Mouse (Mus musculus): ENCODE data around the gene D930020B18Rik. TPM values are rescaled to one million over a fixed set of nuclear protein-coding genes. Genes with fewer than 3 reads are reported as not detected.

The D930020B18Rik gene
- polyA plus RNA-seq (2015; fragmentation: Nextera tagmentation; extraction: Ambion mirVana): 0.17 and 0.23 TPM in 2 replicates

DNA sequence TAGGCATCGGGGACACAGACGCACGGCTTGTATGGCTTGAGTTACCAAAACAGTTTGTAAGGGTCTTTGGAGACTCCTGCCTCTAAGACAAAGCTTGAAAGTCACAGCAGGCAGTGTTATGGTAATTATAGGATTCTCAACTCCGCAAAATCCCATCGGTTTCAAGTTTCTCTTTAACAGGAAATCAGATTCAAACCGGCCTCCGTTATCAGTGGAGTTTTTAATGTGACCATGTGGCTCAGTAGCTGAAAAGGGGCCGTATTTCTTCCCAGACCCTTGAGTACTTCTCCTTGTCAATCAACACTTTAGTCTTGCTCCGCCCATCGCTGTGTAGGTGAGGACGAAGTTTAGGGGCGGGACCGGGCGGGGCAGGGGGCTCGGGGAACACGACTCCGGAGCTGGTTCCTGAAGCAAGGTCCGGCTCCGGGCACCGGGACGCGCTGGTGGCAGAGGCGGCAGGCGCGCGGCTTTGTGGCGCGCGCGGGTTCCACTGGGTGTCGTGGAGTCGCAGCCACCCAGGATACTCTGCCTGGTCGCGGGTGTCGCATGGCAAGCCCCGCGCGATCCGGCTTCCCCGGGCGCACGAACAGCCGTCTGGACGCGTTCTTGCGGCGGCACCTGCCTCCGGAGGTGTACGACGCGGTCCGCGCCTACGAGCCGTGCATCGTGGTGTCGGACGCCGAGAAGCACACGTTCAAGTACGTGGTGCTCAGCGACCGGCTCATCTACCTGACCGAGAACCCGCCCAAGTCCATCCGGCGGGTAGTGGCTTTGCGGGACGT, at the start of gene D930020B18Rik:
Gene D930020B18Rik, plus strand, starts transcription at position 317 of the 782 bp plus-strand sequence.
- 0 out of 2 replicates have a peak, but pooled peaks have one; percentile 41 for ATAC-seq (ENCODE audit: low FRiP score)
- Histone ChIP-seq H3K4me3 (replicated peaks) (peak within 1 kb of the TSS; percentile 51), H3K4me1 (peaks cover 19% of the 10 kb centered on the region), H3K36me3 (no peaks in the 10 kb centered on the region), H3K27me3 (replicated peaks) (peaks cover 39% of the 10 kb centered on the region), H3K4me2 (peak within 1 kb of the TSS; percentile 98), H3K9me3 (replicated peaks) (no peaks in the 10 kb centered on the region), H3K9ac (replicated peaks) (peak within 1 kb of the TSS; percentile 38; the same call in 1 of the 2 replicates), H3K27ac (replicated peaks) (no peak within 1 kb of the TSS)
- under 1% methylated on average over 69 of the region's 69 CpGs for WGBS

- Histone ChIP-seq H3K9ac (replicated peaks) (no peak overlapping the region), H3K4me1 (no peaks in the 10 kb centered on the region), H3K36me3 (peaks cover 62% of the 10 kb centered on the region), H3K27me3 (replicated peaks) (no peaks in the 10 kb centered on the region), H3K27ac (replicated peaks) (no peak overlapping the region), H3K9me3 (replicated peaks) (no peaks in the 10 kb centered on the region), H3K4me3 (replicated peaks) (no peak overlapping the region), H3K4me2 (no peak overlapping the region)
- ATAC-seq (ENCODE audit: low FRiP score): no peak
- 90% methylated on average over 9 of the region's 9 CpGs for WGBS
Observed at GRCm38 (mm10) chr10:121596580-121596979, 44.8 kb upstream of the D930020B18Rik start.

DNA sequence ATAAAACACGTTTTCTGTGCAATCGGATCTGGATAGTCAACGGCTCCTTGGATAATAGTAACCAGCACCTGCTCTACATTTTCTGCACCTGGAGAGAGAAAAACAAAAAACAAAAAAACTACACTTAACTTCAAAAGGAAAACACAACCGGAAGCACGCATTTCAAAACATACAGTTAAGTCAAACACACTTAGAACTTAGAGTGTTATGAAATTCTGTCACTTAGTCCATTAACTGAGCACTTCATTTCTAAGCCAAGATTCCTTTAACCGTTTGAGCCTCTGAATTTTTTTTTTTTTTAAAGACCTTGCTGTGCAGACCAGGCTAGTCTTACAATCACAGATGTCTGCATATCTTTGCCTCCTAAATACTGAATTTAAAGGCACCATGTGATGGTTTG, 40.1 kb upstream of the D930020B18Rik start:
- no peak overlapping the region for H3K27ac ChIP-seq (replicated peaks)
- 82% methylated on average over 6 of the region's 6 CpGs for WGBS
- ATAC-seq (ENCODE audit: low FRiP score): no peak

GRCm38 (mm10) chr10:121603556-121603955, 37.8 kb upstream of the D930020B18Rik start:
- H3K36me3 ChIP-seq: peaks cover 91% of the 10 kb centered on the region
- H3K4me1 ChIP-seq: no peaks in the 10 kb centered on the region
- 93% methylated on average over 4 of the region's 4 CpGs for WGBS
- no peak overlapping the region for H3K4me2 ChIP-seq
- H3K27ac ChIP-seq (replicated peaks): no peak overlapping the region
- H3K4me3 ChIP-seq (replicated peaks): no peak overlapping the region
- H3K27me3 ChIP-seq (replicated peaks): no peaks in the 10 kb centered on the region
- H3K9me3 ChIP-seq (replicated peaks): no peaks in the 10 kb centered on the region
- no peak overlapping the region for H3K9ac ChIP-seq (replicated peaks)
- ATAC-seq (ENCODE audit: low FRiP score): no peak

More for the DNA sequence above, 40.1 kb upstream of the D930020B18Rik start:
- no peak overlapping the region for H3K4me3 ChIP-seq (replicated peaks)
- no peaks in the 10 kb centered on the region for H3K27me3 ChIP-seq (replicated peaks)
- H3K4me1 ChIP-seq: no peaks in the 10 kb centered on the region
- H3K9ac ChIP-seq (replicated peaks): no peak overlapping the region
- H3K36me3 ChIP-seq: peaks cover 90% of the 10 kb centered on the region
- H3K4me2 ChIP-seq: no peak overlapping the region
- no peaks in the 10 kb centered on the region for H3K9me3 ChIP-seq (replicated peaks)

DNA sequence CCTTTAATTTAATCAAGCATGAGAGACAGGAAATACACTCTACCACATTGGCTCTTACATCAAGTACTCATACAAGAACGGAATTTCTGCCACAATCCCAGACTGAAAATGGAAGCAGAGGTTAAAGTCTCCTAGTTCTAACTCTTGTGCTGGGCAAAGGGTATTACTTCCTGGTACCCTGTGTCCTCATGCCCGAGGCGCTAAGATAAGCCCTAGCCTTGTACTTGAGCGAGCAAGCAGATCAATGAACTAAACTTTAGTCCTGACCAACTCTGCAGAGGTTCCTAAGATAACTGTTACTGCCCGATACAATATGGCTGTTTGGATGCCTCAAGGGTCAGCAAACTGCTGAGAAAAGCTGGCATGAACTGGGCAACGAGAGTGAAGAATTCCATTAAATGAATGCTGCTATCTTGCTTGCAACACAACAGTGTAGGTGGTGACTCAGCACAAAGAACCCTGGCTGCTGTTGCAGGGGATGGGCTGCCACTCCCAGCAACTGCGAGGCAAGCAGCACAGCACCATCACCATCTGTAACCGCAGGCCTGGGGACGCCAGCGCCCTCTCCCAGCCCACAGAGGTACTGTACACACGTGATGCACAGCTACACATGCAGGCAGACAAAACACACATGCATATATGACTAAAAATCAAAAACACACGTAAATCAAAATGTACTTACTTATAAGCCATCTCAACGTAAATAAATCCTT, 36.6 kb upstream of the D930020B18Rik start:
- no peak overlapping the region for H3K4me3 ChIP-seq (replicated peaks)
- 94% methylated on average over 13 of the region's 13 CpGs for WGBS
- no peak overlapping the region for H3K27ac ChIP-seq (replicated peaks)

GRCm38 (mm10) chr10:121608177-121608576, 33.2 kb upstream of the D930020B18Rik start:
- Histone ChIP-seq H3K4me1 (no peaks in the 10 kb centered on the region), H3K4me3 (replicated peaks) (no peak overlapping the region), H3K27ac (replicated peaks) (no peak overlapping the region), H3K27me3 (replicated peaks) (no peaks in the 10 kb centered on the region), H3K9ac (replicated peaks) (no peak overlapping the region), H3K36me3 (peaks cover 88% of the 10 kb centered on the region), H3K9me3 (replicated peaks) (no peaks in the 10 kb centered on the region), H3K4me2 (no peak overlapping the region)
- 97% methylated on average over 10 of the region's 10 CpGs for WGBS
- no peak for ATAC-seq (ENCODE audit: low FRiP score)

More for the DNA sequence above, 36.6 kb upstream of the D930020B18Rik start:
- no peaks in the 10 kb centered on the region for H3K9me3 ChIP-seq (replicated peaks)
- H3K27me3 ChIP-seq (replicated peaks): no peaks in the 10 kb centered on the region
- H3K9ac ChIP-seq (replicated peaks): no peak overlapping the region
- H3K4me2 ChIP-seq: no peak overlapping the region
- no peaks in the 10 kb centered on the region for H3K4me1 ChIP-seq
- peaks cover 88% of the 10 kb centered on the region for H3K36me3 ChIP-seq
- ATAC-seq (ENCODE audit: low FRiP score): no peak

DNA sequence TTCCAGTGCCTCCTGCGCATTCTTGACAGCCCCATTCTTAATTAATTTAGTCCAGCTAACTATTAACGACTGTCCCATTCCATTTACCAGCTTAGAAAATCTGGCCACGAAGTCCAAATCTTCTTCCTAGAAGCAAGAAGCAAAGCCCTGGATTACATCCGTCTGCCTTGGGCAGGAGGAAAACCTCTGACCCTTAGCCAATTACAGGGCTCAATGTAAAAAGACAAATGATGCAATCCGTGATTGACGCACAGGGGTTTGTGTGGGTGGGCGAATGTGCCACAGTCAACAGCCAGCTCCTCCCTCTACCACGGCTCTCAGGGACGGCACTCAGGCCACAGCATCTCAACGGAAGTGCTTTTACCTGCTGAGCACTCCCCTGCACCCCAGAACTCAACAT, 29.8 kb upstream of the D930020B18Rik start:
- no peak overlapping the region for H3K4me2 ChIP-seq
- H3K4me1 ChIP-seq: no peaks in the 10 kb centered on the region
- no peak overlapping the region for H3K4me3 ChIP-seq (replicated peaks)
- no peak for ATAC-seq (ENCODE audit: low FRiP score)
- no peak overlapping the region for H3K9ac ChIP-seq (replicated peaks)
- WGBS: 84% methylated on average over 10 of the region's 10 CpGs
- peaks cover 84% of the 10 kb centered on the region for H3K36me3 ChIP-seq
- no peak overlapping the region for H3K27ac ChIP-seq (replicated peaks)
- no peaks in the 10 kb centered on the region for H3K9me3 ChIP-seq (replicated peaks)
- no peaks in the 10 kb centered on the region for H3K27me3 ChIP-seq (replicated peaks)

GRCm38 (mm10) chr10:121612448-121612847, 28.9 kb upstream of the D930020B18Rik start:
- no peaks in the 10 kb centered on the region for H3K9me3 ChIP-seq (replicated peaks)
- WGBS: 91% methylated on average over 6 of the region's 6 CpGs
- H3K4me3 ChIP-seq (replicated peaks): no peak overlapping the region
- no peak overlapping the region for H3K4me2 ChIP-seq
- H3K4me1 ChIP-seq: no peaks in the 10 kb centered on the region
- no peak overlapping the region for H3K9ac ChIP-seq (replicated peaks)
- H3K27me3 ChIP-seq (replicated peaks): no peaks in the 10 kb centered on the region
- no peak for ATAC-seq (ENCODE audit: low FRiP score)
- peaks cover 84% of the 10 kb centered on the region for H3K36me3 ChIP-seq
- no peak overlapping the region for H3K27ac ChIP-seq (replicated peaks)

DNA sequence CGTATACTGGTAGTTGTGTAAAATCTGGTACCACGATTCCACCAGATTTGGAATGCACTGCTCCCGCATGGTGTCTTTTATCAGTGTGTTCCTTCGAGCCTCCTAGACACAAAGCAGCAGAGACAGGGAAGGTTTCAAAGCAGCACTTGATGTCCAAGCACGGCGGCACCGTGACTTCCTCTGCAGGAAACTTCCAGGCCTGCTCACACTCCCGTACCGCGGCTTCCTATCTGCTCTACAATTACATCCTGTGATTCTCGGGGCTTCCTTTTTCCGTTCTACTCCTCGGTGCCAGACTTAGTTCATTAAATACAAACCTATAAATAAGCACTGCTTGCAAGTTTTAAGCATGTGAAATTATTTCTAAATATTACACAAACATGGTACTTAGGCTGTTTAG, 27.8 kb upstream of the D930020B18Rik start:
- Histone ChIP-seq H3K4me3 (replicated peaks) (no peak overlapping the region), H3K27me3 (replicated peaks) (no peaks in the 10 kb centered on the region), H3K36me3 (peaks cover 85% of the 10 kb centered on the region), H3K9ac (replicated peaks) (no peak overlapping the region), H3K4me2 (no peak overlapping the region), H3K4me1 (no peaks in the 10 kb centered on the region), H3K9me3 (replicated peaks) (no peaks in the 10 kb centered on the region), H3K27ac (replicated peaks) (no peak overlapping the region)
- 92% methylated on average over 13 of the region's 13 CpGs for WGBS
- ATAC-seq (ENCODE audit: low FRiP score): no peak

DNA sequence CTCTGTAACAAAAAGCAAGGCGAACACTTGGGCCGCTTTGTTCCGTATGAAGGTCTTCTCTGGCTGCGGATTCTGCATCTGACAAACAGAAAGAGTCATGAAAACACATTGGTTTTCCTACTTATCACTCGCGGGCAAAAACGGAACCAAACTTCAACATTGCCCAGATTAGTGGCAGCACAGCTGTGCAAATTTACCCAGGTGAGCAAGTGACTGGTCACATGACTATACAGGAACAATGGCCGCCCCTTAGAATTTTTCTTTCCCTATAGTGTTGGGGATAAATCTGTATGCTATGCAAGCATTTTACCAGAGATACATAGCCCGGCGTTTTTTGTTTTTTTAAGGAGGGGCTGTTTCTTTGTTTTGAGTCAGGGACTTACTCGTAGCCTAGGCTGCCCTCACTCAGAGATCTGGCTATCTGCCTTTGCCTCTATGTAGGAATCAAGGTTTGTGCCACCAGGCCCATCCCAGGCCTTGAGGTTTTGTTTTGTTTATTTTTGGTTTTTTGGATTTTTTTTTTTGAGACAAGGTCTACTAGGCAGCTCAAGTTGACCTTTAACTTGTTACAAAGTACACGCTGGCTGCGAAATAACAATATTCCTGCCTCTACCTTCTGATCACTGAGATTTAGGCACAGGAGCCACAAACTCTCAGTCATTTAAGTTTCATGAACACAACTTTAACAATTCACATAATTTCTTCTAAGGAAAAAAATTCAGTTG, 26.1 kb upstream of the D930020B18Rik start:
- no peak overlapping the region for H3K9ac ChIP-seq (replicated peaks)
- no peaks in the 10 kb centered on the region for H3K4me1 ChIP-seq
- 94% methylated on average over 13 of the region's 13 CpGs for WGBS
- ATAC-seq (ENCODE audit: low FRiP score): no peak
- no peaks in the 10 kb centered on the region for H3K9me3 ChIP-seq (replicated peaks)
- no peak overlapping the region for H3K27ac ChIP-seq (replicated peaks)
- H3K36me3 ChIP-seq: peaks cover 75% of the 10 kb centered on the region
- no peak overlapping the region for H3K4me3 ChIP-seq (replicated peaks)
- H3K27me3 ChIP-seq (replicated peaks): no peaks in the 10 kb centered on the region
- no peak overlapping the region for H3K4me2 ChIP-seq

DNA sequence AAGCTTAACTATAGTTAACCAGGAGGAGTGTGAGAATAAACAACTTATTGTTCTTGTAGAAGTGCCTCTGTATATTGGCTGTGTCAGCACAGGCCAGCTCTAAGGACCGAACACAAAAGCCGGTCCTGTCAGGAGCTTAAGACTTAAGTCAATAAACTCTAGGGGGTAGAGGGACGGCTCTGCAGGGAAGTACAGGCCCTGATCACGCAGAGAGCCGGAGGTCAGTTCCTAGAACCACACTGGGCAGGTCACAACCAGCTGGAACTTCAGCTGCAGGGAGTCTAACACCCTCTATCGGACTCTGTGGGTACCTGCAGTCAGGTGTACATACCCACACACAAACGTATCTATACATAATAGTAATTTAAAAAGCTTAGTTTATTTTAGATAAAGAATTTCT, 25.5 kb upstream of the D930020B18Rik start:
- no peak overlapping the region for H3K4me2 ChIP-seq
- H3K4me3 ChIP-seq (replicated peaks): no peak overlapping the region
- peaks cover 72% of the 10 kb centered on the region for H3K36me3 ChIP-seq
- H3K9ac ChIP-seq (replicated peaks): no peak overlapping the region
- 51% methylated on average over 7 of the region's 7 CpGs for WGBS
- H3K27me3 ChIP-seq (replicated peaks): no peaks in the 10 kb centered on the region
- no peak for ATAC-seq (ENCODE audit: low FRiP score)
- no peak overlapping the region for H3K27ac ChIP-seq (replicated peaks)
- H3K9me3 ChIP-seq (replicated peaks): no peaks in the 10 kb centered on the region
- no peaks in the 10 kb centered on the region for H3K4me1 ChIP-seq
